Mouse (Mus musculus): ENCODE results near the gene Abca1.
A peak's percentile ranks its signal among the peaks of the same experiment; 100 is the strongest.

Abca1 gene

GRCm38 (mm10) chr4:53121516-53122227 is 38.0 kb downstream of the Abca1 start:
- DNase-seq (ENCODE audit: low read depth) = no peak

- no peak for DNase-seq (ENCODE audit: low read depth)
Measured at GRCm38 (mm10) chr4:53121084-53121483, 38.6 kb downstream of the Abca1 start.

DNA sequence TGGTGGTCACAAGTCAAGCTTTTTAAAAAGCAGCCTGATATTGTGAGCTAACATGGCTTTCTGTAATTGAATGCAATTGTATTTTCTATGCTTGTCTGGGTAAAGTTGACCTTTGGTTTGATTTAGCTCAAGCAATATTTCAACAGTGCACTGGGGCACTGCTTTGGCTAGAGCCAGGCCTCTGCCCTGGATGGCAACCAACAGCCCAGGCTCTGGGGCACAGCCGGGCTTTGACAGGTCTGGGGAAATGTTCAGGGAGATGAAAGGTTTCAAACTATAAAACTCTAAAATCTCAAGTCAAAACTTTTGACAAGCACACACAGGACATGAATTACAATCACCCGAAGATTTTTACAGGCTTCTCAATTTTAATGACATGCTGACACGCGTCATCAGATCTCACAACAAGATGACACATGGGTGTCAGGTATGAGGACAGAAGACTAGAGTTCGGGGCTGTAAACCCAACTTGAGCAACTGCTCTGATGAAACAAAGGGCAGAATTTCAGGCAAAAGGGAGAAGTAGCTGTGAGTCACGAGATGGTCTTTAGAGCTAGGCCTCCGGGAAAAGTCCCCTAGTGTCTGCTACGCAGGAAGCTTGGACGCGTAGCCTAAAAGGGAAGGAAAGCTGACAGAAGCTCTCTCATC is 39.5 kb downstream of the Abca1 start:
- no peak for DNase-seq (ENCODE audit: low read depth)

DNA sequence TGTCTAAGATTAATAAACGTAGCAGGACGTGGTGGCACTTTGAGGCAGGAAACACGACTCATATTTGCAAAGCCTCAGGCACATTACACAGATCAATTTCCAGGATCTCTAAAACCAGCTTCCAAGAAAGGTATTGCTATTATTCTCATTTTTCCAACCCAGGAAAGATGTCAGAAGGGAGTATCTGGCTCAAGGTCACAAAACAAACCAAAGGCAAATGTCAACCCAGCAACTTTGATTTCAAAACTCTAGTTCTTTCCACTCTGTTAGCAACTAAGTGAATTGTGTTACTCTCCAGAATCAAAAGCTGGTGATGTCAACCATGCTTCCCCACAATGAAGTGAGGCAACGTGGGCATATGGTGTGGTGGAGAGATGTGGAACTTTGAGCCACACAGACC is 41.1 kb downstream of the Abca1 start:
- no peak for DNase-seq (ENCODE audit: low read depth)

- DNase-seq (ENCODE audit: low read depth) = no peak
Measured at GRCm38 (mm10) chr4:53117610-53118009, 42.1 kb downstream of the Abca1 start.

DNA sequence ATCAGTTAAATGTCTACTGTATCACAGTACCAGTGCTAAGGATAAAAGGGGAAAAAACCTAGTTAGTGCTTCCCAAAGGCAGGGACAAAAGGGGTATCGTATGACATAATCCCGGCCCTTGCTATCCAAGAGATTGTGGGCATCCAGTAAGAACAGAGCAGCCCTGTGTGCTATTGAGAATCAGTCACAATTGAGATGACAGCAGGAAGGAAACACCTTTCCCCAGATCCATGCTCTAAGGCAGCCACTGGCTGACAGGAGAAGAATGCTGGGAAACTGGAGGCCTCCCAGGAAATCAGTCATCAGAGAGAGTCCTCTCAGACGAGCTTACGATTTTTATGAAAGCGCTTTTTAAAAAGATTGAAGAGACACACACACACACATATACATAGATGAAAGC is 42.6 kb downstream of the Abca1 start:
- DNase-seq (ENCODE audit: low read depth) = no peak

DNA sequence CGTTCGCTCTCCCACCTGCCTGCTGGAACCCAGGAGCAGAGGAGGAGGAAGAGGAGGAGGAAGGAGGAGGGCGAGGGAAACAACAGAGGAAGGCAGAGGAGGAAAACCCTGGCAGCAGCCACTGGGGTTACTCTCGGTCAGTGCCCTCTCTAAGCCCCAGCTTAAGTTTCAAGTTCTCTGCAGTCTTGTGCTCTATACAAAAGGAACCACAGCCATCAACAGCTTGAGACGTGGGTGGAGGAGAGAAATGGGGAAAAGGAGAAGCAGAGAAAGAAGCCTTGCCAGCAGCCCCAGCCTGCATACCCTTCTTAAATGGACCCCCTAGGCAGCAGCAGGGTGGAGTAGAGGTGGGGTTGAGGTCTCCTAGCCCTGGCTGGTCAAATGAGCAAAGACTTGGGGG is 43.8 kb downstream of the Abca1 start:
- no peak for DNase-seq (ENCODE audit: low read depth)

- no peak for DNase-seq (ENCODE audit: low read depth)
Measured at GRCm38 (mm10) chr4:53115410-53115809, 44.3 kb downstream of the Abca1 start.

GRCm38 (mm10) chr4:53111919-53112355 is 47.8 kb downstream of the Abca1 start:
- no peak for DNase-seq (ENCODE audit: low read depth)

- DNase-seq (ENCODE audit: low read depth) = no peak
Measured at GRCm38 (mm10) chr4:53110356-53110755, 49.3 kb downstream of the Abca1 start.

- no peak for DNase-seq (ENCODE audit: low read depth)
Measured at GRCm38 (mm10) chr4:53109381-53109928, 50.2 kb downstream of the Abca1 start.

DNA sequence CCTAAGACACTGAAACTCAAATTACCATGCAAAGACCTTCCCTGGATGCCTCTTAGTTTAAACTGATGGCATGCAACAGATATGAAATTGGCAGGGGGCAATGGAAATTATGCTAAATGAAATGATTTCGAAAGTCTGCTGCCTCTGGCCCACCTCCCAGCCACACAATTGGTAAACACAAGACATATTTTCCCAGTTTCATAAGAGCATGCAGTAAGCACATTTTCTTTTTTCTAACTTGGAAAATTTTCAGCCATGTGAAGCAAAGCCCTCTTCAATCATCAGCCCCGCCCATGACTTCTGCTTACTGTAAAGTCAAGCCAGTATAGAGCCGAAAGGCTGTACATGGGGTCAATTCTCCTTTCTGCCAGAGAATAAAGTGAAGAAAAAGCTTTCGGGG is 51.5 kb downstream of the Abca1 start:
- peak; percentile 87 for DNase-seq (ENCODE audit: low read depth)

DNA sequence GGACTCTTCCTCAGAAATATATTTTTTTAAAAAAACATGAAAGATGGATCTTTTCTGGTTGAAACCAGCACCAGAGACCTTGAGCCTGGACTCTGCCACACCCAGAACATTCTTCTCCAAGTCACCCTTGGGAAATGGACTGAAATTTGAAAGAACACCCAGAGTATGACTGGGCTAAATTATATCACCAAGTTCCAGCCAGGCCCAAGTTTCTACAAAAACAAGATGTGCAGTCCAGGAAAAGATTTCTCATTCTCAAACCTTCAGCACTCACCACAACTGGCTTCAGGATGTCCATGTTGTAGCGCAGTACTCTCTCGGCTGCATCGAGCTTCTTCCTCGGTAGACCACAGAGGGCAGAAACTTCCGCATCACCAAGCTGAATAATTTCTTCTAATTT is 53.0 kb downstream of the Abca1 start:
- no peak for DNase-seq (ENCODE audit: low read depth)

- DNase-seq (ENCODE audit: low read depth) = no peak
Measured at GRCm38 (mm10) chr4:53106071-53106470, 53.6 kb downstream of the Abca1 start.

DNA sequence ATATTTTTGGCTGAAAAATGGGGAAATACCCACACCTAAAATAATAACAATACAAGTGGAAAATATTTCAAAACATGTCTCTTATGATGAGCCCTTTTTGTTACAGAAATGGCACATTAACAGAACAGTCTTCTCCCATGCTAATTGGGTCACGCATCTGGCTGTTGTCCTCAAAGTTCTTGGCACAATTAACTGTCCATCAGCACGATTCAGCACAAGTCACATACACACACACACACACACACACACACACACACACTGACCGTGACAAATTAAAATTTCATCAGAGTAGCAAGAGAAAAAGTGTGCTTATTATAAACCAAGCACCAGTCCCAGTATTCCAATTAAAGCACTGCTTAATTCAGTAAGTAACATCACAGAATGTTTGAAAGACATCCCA is 55.1 kb downstream of the Abca1 start:
- DNase-seq (ENCODE audit: low read depth) = no peak

DNA sequence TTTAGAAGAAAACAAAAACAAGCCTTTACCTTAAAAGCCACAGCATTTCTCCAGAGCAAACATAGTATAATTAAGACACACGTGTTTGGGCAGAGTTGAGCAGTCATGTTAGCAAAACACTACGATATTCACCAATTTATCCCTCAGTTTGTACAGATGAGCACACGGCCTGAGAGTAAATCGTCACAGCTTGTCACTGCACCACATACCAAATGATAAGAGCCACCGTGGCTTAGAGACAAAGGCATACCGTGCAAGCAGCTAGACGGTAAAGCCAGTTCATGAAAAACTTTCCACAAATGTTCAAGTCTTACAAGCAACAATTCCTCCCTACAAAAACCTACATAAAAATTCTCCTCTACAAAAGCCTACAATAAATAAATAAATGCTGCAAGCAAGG is 57.2 kb downstream of the Abca1 start:
- no peak for DNase-seq (ENCODE audit: low read depth)

GRCm38 (mm10) chr4:53101306-53101705 is 58.4 kb downstream of the Abca1 start:
- no peak for DNase-seq (ENCODE audit: low read depth)

GRCm38 (mm10) chr4:53100492-53100891 is 59.2 kb downstream of the Abca1 start:
- DNase-seq (ENCODE audit: low read depth) = no peak

DNA sequence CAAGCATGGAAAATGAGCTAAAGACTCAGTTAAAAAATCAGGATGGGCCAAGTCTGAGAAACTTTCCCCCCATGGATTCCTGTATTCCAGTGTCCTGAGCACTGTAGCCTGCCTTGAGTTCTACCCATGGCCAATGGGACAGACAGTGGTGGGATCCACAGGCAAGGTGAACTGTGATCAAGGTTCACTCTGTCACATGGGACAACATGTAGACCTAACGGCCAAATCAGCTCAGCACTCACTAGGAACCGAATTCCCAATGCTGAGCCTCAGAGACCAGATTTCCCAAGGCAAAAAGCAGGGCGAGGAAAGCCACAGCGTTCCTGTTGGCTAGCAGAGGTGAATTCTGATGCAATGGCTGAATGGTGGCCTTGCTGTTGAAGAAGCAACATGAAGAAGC is 64.8 kb downstream of the Abca1 start:
- no peak for DNase-seq (ENCODE audit: low read depth)

DNA sequence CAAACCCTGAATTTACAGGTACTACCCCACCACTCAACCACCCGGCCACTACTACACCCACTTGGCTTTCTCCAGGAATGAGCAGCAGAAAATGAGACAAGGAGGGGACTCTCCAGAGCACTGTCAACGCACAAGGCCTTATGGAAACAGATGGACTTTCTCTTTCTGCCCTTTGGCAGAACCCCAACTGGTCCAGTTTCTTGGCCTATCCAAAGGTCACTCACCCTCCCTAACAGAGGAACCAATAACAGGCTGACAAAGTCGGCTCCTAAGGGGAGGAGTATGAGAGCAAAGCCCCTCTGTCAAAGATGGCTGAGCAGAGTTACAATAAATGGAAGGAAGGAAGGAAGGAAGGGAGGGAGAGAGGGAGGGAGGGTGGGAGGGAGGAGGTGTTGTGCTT is 65.4 kb downstream of the Abca1 start:
- DNase-seq (ENCODE audit: low read depth) = no peak

- DNase-seq (ENCODE audit: low read depth) = no peak
Measured at GRCm38 (mm10) chr4:53093615-53094014, 66.1 kb downstream of the Abca1 start.

DNA sequence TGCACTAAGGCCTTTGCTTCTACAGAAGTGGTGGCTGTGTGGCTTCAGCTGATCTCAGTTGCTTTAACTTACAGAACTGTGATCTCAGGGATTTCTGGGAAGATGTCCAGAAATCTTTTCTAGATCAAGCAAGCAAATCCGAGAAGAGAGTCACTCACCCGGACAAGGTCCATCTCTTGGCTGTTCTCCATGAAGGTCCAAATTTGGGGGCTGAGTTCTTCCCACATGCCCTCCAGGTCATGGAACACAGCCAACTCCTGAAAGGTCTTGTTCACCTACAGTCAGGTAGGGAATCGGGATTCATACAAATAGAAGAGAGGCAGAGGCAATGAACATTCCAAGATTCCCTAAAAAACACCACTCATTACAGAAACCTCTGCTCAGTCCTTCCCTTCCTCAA is 70.1 kb downstream of the Abca1 start:
- DNase-seq (ENCODE audit: low read depth) = no peak

GRCm38 (mm10) chr4:53088999-53089398 is 70.7 kb downstream of the Abca1 start:
- no peak for DNase-seq (ENCODE audit: low read depth)

DNA sequence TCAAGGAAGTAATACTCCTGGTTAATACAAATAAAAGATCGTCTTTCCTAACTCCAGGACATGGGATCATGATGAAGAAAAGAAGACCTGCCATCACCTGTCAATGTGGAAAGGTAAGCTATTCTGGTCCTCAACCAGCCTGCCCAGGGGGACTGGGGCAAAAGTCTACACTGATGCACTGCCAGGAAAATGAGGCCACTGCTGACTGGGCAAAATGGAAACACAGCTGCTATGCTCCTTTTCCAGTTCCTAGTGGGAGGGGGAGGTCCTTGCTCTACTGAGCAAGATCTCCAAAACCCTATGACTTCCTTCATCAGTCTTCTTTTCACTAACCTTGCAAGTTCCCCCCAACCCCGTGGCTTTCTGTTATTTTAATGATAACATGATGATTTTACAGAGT is 73.1 kb downstream of the Abca1 start:
- DNase-seq (ENCODE audit: low read depth) = no peak

Measured in fibroblast of lung, adult 2 months (primary cell).